Mouse (Mus musculus) c-Kit-positive CD71-positive TER-119-positive erythroid progenitor cells, embryonic 14.5 days (primary cell): ENCODE results near the gene Gm42421.
A peak's percentile ranks its signal among the peaks of the same experiment; 100 is the strongest.

Experiments used
- DNase-seq: peaks from one replicate; pipeline ENCODE4 v3.0.0-alpha.2; 2013; ENCODE audit warnings: low spot score

The Gm42421 gene

GRCm38 (mm10) chr5:143927875-143928274, at the start of gene Gm42421:
Gm42421 (plus strand) TSS chr5:143928175.
- DNase-seq: no peak

DNA sequence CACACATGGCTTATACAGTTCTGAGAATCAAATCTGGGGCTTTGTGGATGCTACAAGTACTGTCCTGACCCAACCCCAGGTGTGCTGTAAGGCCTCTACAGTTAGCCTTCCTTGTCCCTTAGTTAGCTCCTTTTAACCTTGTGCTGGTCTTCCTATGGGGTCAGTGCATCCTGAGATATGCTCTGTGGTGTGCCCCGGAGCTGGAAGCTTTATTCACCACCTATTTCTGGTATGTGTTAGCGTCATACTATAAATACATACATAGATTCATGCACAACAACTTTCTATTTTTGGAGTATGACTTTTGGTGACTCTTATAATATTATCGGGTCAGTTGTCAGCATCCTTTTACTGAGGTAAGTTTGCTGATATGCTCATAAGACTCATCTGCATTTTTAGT, 42.7 kb upstream of the Gm42421 start:
- no peak for DNase-seq

GRCm38 (mm10) chr5:143890741-143891140, 37.2 kb upstream of the Gm42421 start:
- DNase-seq: no peak

DNA sequence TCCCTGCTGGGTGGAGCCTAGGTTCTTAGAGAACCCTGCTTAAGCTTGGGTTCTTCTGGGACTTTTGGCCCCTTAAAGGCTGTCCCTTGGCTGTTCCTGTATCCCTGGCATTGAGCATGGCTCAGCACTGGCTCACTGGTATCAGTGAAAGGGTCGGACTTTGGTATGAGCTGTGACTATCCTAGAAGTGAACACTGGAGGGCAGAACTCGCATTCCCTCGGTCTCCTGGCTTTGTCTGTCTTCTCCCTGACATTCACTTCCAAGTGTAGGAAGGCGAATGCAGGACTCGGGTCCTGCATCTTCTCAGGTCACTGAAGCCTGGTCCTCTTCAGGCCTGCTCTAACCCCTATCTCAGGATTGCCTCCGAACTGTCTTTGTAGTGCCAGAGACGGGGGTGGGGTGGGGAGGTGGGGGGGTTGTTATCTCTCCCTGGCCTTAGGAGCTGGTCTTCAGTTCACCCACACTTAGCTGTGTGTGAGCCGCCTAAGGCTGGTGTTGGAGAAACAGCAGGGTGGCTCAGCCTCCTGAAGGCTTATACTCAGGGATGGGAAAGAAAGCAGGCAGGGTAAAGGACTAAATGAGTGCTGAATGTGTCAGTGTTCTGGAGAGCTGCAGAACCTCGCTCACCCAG, 35.6 kb upstream of the Gm42421 start:
- no peak for DNase-seq

- DNase-seq: peak; percentile 31
Observed at GRCm38 (mm10) chr5:143893396-143893795, 34.6 kb upstream of the Gm42421 start.

DNA sequence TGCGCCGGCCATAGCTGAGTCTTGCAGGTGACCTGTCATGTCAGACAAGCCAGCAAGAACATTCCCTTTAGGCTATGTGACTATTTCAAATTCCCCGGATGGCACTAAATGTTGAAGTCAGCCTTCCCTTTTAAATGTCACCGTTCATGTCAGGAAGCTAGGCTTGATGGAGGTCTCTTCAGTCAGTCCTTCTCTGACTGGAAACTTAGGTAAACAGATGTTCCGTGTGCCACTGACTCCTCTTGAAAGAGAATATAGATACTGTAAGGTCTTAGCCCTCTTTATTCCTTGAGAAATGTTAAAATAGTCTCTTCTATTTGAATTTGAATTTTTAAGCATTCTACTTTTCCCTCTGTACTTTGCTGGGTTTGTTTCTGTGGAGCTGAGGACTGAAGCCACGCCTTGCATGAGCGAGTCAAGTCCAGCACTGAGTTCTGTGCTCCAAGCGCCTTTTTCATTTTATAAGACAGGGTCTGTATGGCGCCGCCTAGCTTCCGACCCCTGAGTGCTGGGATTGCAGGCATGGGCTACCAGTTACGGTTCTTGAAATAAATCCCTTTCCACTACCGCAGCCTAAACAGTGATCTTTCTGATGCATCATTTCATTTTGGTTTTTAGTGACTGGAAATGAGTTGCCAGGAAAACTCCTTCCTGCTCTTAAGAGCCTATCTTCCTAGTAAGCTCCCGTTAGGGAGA, 30.2 kb upstream of the Gm42421 start, which contains the start of gene Ankrd61:
Gene Ankrd61, minus strand, starts transcription at position 51 of the 696 bp plus-strand sequence.
- DNase-seq: no peak

DNA sequence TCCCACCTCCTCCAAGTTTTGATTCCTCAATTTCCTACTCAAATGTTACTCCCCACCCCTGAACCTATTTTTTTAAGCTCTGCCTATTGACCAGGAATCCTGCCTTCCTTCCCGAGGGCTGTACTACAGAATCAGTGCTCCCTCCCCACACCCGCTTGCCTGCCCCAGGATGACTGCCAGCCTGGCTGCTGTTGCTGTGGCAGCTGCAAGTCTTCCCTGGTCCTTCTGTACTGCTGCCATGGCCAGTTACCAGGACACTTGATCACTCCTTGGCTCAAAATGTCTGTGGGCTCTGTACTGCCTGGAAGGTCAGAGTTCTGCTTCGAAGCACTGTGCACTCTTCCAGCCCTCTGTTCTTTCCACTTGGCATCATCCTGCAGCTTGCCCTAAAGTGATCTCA, 25.9 kb upstream of the Gm42421 start:
- DNase-seq: no peak

GRCm38 (mm10) chr5:143903813-143904212, 24.2 kb upstream of the Gm42421 start:
- DNase-seq: peak; percentile 40

DNA sequence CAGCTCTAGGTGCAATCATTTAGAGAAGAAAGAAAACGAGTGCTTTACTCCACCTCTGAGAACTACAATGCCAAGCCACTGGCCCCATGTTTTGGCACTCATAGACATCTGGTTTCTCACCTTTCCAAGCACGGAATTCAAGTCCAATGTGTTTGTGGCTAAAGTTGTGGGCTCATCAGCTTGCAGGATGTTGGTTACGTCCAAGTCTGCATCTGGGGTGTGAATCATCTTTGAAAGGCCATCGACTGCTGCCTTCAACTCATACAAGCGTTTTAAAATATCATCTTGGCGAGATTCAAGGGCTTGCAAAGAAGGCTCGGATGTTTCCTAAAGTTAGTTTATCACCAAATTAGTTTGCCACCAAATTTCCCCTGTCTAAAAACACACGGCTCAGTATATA, 21.5 kb upstream of the Gm42421 start:
- no peak for DNase-seq

DNA sequence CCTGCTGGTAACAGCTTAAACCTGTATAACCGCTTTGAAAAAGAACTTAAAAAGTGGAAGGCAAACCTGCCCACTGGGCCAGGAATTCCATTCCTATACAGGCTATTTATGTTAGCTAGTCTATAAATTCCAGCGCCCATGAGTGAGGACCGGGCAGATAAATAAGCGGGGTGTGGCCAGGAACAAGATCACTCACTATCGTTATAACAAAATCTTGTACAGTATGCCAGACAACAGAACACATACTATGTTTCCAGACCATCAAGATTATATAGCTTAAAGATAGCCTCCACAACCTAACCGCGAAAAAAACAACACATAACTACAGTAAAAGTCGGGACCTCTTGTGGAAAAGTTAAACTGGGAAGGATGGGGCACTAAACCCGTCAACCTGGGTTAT, 19.0 kb upstream of the Gm42421 start:
- DNase-seq: peak; percentile 55

GRCm38 (mm10) chr5:143909417-143910400, 18.3 kb upstream of the Gm42421 start, which contains the start of the genes Aimp2 and Pms2:
Aimp2 (minus strand) TSS chr5:143909847.
Pms2 (plus strand) TSS chr5:143909964.
- DNase-seq: peak; percentile 99

- DNase-seq: no peak
Observed at GRCm38 (mm10) chr5:143916221-143916620, 11.8 kb upstream of the Gm42421 start.

DNA sequence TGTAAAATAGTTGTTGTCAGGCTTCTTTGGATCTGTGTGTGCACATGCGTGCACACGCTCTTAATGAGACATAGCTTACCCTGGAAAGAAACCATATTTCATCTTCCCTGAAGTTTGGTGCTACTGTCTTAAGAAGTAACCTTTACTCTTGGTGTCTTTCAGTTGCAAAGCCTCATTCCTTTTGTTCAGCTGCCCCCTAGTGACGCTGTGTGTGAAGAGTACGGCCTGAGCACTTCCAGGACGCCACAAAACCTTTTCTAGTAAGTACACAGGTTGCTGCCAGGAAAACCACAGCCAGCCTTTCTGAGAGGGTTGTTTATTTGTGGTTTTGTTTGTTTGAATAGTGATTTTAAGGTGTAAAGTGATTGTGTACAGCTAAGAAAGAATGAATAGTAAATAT, 10.6 kb upstream of the Gm42421 start:
- peak; percentile 56 for DNase-seq

DNA sequence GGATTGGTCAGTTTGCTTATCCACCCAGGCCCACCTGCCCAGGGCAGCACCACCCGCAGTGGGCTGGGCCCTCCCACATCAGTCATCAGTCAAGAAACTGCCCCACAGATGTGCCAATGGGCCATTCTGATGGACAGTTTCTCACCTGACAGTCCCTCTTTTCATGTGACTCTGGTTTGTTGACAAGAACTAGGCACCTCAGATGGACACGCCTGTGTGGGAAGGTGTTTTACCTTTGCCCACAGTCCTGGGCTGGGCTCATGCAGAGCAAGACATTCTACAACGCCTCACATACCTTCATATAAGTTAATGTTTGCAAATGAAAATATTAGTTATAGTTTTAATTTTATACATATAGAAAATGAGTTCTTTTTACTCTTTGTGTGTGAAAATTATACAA, 9.9 kb upstream of the Gm42421 start:
- no peak for DNase-seq

DNA sequence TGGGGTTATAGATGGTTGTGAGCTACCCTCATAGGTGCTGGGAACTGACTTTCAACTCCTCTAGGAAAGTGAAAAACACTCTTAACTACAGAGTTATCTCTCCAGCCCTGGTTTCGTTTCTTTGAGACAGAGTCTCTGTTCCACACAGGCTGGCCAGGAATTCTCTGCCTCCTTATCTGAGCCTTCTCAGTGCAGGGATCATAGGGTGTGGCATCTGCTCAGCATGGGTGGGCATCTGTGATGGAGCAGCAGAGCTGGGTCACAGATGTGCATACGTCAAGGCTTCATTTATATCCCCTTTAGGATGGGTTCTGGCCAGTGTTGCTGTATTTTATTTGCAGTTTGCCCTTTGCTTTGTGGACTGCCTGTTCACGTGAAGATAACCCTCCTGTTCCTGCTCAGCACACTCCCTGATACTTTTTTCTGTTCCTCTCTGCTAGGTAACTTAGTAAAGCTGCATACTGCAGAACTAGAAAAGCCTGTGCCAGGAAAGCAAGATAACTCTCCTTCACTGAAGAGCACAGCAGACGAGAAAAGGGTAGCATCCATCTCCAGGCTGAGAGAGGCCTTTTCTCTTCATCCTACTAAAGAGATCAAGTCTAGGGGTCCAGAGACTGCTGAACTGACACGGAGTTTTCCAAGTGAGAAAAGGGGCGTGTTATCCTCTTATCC, 3.1 kb upstream of the Gm42421 start:
- peak; percentile 70 for DNase-seq

GRCm38 (mm10) chr5:143929291-143929690, 1.3 kb downstream of the Gm42421 start:
- no peak for DNase-seq

- DNase-seq: no peak
Observed at GRCm38 (mm10) chr5:143930656-143931055, 2.7 kb downstream of the Gm42421 start.

DNA sequence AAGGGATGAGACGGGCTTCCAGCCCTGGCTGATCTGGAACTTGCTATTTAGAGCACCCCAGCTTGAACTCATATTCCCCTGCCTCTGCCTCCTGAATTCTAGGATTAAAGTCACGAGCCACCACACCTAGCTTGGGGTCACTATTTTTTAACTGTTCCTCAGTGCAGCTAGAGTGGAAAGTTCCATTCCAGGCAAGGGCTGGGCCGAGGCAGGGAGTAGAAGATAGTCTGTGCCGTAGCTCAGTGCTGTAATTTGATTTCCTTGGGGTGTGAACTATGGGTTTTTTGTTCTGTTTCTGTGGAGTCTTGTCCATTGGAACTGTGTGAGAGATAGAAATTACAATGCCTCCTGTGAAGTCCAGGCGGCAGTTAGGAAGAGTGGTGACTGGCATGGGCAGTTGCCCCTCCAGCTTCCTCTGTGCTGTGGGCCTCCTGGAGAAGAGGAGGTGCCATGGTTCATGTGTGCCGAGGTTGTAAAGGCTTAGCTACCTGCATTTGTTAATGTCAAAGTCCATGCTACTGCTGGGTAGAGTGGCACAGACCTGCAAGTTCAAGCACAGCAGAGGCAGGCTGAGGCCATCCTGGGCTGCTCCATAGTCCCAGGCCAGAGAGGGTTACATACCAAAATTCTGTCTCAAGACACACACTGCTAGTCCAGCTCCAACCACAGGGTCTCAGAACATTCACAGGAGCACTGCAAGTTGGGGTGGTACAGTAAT, 4.0 kb downstream of the Gm42421 start:
- DNase-seq: no peak

- no peak for DNase-seq
Observed at GRCm38 (mm10) chr5:143932831-143933230, 4.9 kb downstream of the Gm42421 start, which contains the start of gene Rsph10b. Rsph10b (plus strand) TSS chr5:143933035.

- no peak for DNase-seq
Observed at GRCm38 (mm10) chr5:143933414-143933813, 5.4 kb downstream of the Gm42421 start.

- DNase-seq: no peak
Observed at GRCm38 (mm10) chr5:143933875-143934274, 5.9 kb downstream of the Gm42421 start.
